Mouse (Mus musculus) heart, adult 2 months (tissue): ENCODE measurements at regions not wholly inside any gene's neighbourhood (a gene's known extent, or its start where the extent isn't known, plus 50 kb on each side); places are given as distances from the start of the nearest gene placed in this dataset.

Source experiments
- DNase-seq, 2 experiments: peaks; one replicate each; pipeline ENCODE4 v3.0.0; 2021
- H3K27ac ChIP-seq: fragments of 200-600 bp; 2 replicates; pipeline ENCODE4 v1.8.1; 2022
- H3K27me3 ChIP-seq: fragments of 200-500 bp; 2 replicates; pipeline ENCODE4 v1.6.1; 2012; ENCODE audit warnings: mild to moderate bottlenecking, low read length, inconsistent platforms, mixed read lengths; ENCODE audit not compliant: control insufficient read depth, insufficient read depth
- H3K36me3 ChIP-seq: fragments of 200-500 bp; 2 replicates; pipeline ENCODE4 v1.6.1; 2012; ENCODE audit warnings: low read length, inconsistent platforms; ENCODE audit not compliant: control insufficient read depth, insufficient read depth
- H3K4me1 ChIP-seq: fragments of 200-500 bp; 2 replicates; pipeline ENCODE4 v1.6.1; 2011; ENCODE audit warnings: low read length; ENCODE audit not compliant: control insufficient read depth, insufficient read depth
- H3K4me3 ChIP-seq: fragments of 200-600 bp; 2 replicates; pipeline ENCODE4 v1.8.1; 2022
- H3K79me2 ChIP-seq: fragments of 200-500 bp; replicated peaks from 2 replicates; pipeline ENCODE4 v1.6.1; 2012; ENCODE audit warnings: mild to moderate bottlenecking, inconsistent platforms, low read length, moderate library complexity, mixed read lengths; ENCODE audit not compliant: control insufficient read depth, insufficient read depth
- H3K9ac ChIP-seq: fragments of 200-500 bp; 2 replicates; pipeline ENCODE4 v1.6.1; 2012; ENCODE audit warnings: low read depth, mild to moderate bottlenecking, control low read depth, inconsistent platforms, low read length, mixed read lengths
- CTCF ChIP-seq: fragments of 200-600 bp; IDR thresholded peaks from 2 replicates; pipeline ENCODE4 v1.8.1; 2022; ENCODE audit warnings: antibody characterized with exemption, mild to moderate bottlenecking, moderate library complexity
- EP300 ChIP-seq: fragments of 200-500 bp; IDR thresholded peaks from 2 replicates; pipeline ENCODE4 v1.6.1; 2011; ENCODE audit warnings: low read depth, low read length, control low read depth; ENCODE audit not compliant: insufficient read depth
- POLR2A ChIP-seq: fragments of 200-500 bp; IDR thresholded peaks from 2 replicates; pipeline ENCODE4 v1.6.1; 2011; ENCODE audit warnings: mild to moderate bottlenecking, low read depth, low read length, control low read depth; ENCODE audit not compliant: insufficient read depth
- WGBS: fragments of 180-500 bp; shearing (Covaris S2); methylation state at CpG from one replicate; pipeline ENCODE4 v1.1.7; 2018; 5-methylcytosine and 5-hydroxymethylcytosine counted together
- intact Hi-C: fragments of 180-260 bp; cut with DNase I; formaldehyde crosslinking; loops from one replicate; pipeline ENCODE4 v1.15.1; 2025

DNA sequence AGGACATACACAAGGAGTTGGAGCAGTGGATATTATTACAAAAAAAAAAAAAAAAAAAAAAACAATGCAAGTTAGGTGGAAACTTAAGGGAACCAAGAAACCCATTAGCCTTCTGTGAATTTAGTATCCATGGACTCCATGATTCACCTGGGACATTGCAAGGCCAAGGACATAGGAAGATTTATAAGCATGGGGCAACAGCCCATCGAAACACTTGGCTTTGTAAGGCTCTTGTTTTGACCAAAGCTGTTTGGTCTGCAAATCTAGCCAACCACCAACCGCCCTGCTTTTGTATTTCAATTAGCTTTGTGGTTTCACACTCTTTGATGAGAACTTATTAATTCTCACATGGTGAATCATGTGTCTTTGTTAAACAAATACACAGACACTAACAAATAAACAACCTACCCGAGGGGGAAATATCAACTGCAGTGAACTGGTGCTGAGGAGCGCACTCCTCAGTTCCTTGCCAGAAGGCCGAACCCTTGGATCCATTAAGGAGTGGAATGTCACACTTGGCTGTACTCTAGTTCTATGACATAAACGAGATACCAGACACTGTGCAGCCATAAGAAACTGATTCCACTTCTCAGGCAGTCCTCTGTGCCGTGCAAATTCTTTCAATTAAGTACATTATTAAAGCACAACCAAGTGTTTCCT is 529.7 kb downstream of the Tmem38b start:
- no peak overlapping the region for H3K27ac ChIP-seq
- no peaks in the 10 kb centered on the region for H3K4me1 ChIP-seq

DNA sequence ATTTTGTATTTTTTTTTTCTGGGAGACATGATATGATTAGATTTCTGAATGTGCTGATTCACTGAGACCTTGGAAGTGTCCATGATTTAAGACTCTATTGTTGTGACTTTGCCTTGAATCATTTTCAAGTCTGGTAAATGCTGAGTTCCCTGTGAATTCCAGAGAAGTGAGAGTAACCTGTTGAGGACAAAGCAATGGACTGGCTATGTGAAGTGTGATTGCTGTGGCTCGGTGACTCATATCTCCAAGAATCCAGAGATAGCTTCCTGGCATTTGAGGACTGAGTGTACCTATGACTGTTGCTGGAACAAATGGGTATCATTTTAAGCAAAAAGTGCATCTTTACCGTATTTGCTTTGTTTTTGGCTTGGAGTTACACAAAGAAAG is 530.2 kb downstream of the Tmem38b start:
- Histone ChIP-seq H3K79me2 (no peaks in the 10 kb centered on the region), H3K27ac (no peak overlapping the region), H3K9ac (no peak overlapping the region), H3K27me3 (no peaks in the 10 kb centered on the region), H3K36me3 (no peaks in the 10 kb centered on the region), H3K4me1 (no peaks in the 10 kb centered on the region), H3K4me3 (no peak overlapping the region)
- TF ChIP-seq POLR2A (no peak), CTCF (no peak), EP300 (no peak)
- intact Hi-C loops = no loop called here
- WGBS = 46% methylated on average over 2 of the region's 2 CpGs
- no peak for DNase-seq

More for the DNA sequence above, 529.7 kb downstream of the Tmem38b start:
- H3K79me2 ChIP-seq = no peaks in the 10 kb centered on the region
- TF ChIP-seq POLR2A (no peak), CTCF (no peak), EP300 (no peak)
- H3K27me3 ChIP-seq = no peaks in the 10 kb centered on the region
- no peak for DNase-seq
- whole genome bisulfite sequencing = 58% methylated on average over 7 of the region's 7 CpGs
- no peak overlapping the region for H3K4me3 ChIP-seq
- intact Hi-C loops = no loop called here
- no peak overlapping the region for H3K9ac ChIP-seq
- no peaks in the 10 kb centered on the region for H3K36me3 ChIP-seq

DNA sequence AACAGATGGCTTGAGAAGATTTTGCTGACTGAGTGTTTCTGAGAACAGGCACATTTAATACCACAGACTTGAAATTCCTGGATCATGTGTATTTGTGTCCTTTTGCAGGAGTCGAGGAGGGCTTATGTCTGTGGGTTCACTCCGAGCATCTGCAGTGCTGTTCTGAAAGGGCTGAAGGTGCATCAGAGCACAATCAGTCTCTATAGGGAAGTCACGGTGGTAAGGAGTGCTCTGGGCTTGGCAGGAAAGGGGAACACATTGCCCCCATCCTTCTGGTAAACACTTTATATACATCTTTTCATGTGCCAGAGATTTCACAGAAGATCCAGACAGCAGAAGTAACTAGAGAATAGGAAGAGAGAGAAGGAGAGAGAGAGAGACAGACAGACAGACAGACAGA is 545.1 kb downstream of the Tmem38b start:
- Histone ChIP-seq H3K36me3 (no peaks in the 10 kb centered on the region), H3K4me1 (no peaks in the 10 kb centered on the region), H3K27ac (no peak overlapping the region), H3K79me2 (no peaks in the 10 kb centered on the region), H3K9ac (no peak overlapping the region), H3K4me3 (no peak overlapping the region), H3K27me3 (no peaks in the 10 kb centered on the region)
- no peak for TF ChIP-seq CTCF
- TF ChIP-seq EP300 = no peak
- no peak for TF ChIP-seq POLR2A
- 68% methylated on average over 3 of the region's 3 CpGs for WGBS
- no peak for DNase-seq
- intact Hi-C loops = no loop called here

DNA sequence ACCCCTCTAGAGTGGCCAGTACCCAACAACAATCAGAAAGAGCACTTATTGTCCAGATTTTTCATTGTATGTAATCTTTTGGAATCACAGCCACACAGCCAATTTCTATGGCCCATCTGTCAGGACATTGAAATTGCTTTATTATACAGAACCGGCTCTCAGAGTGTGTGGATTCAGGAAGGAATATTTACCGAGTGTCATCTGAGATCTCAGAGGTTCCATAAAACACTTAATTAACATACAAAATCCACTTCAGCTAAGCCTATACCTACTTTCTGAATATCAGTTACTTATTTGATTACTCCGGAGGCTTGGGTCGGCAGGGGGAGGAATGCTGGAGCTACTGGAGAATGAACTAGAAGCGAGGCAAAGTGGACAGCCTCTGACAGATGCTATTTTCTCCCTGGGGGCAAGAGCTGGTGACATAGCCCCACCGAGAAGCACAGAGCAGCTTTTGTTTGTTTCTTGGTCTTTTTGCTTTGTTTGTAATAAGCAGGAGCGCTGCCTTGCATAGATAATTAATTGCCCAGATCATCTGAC is 545.6 kb downstream of the Tmem38b start:
- TF ChIP-seq POLR2A = no peak
- no peak for TF ChIP-seq CTCF
- no peak for TF ChIP-seq EP300
- intact Hi-C loops = no loop called here
- Histone ChIP-seq H3K79me2 (no peaks in the 10 kb centered on the region), H3K27ac (no peak overlapping the region), H3K4me1 (no peaks in the 10 kb centered on the region), H3K9ac (no peak overlapping the region), H3K4me3 (no peak overlapping the region), H3K27me3 (no peaks in the 10 kb centered on the region), H3K36me3 (no peaks in the 10 kb centered on the region)
- 64% methylated on average over 7 of the region's 7 CpGs for WGBS
- DNase-seq = no peak

DNA sequence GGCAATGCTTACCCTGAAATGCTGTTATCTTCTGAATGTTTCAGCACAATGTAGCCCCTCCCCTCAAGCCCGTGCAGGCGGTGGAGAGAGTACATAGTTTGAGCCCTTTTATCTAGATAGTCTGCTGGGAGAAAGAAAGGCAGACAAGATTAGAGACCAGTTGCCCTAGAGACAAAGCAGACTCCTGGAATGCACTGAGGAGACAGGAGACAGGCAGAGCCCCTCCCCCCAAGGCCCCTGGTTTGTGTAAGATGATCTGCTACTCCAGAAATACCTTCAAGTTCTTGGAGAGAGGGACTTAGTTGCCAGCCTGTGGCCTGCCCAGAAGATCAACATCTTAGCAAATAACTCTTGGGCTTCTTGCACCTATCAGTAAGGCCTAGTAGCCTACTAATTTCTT is 547.8 kb downstream of the Tmem38b start:
- intact Hi-C loops = no loop called here
- 22% methylated on average over 2 of the region's 2 CpGs for WGBS
- TF ChIP-seq EP300 = no peak
- TF ChIP-seq CTCF = no peak
- no peak for TF ChIP-seq POLR2A
- H3K36me3 ChIP-seq = no peaks in the 10 kb centered on the region
- H3K79me2 ChIP-seq = no peaks in the 10 kb centered on the region
- H3K4me1 ChIP-seq = no peaks in the 10 kb centered on the region
- no peaks in the 10 kb centered on the region for H3K27me3 ChIP-seq
- H3K9ac ChIP-seq = no peak overlapping the region
- H3K4me3 ChIP-seq = no peak overlapping the region
- DNase-seq = no peak
- H3K27ac ChIP-seq = no peak overlapping the region

DNA sequence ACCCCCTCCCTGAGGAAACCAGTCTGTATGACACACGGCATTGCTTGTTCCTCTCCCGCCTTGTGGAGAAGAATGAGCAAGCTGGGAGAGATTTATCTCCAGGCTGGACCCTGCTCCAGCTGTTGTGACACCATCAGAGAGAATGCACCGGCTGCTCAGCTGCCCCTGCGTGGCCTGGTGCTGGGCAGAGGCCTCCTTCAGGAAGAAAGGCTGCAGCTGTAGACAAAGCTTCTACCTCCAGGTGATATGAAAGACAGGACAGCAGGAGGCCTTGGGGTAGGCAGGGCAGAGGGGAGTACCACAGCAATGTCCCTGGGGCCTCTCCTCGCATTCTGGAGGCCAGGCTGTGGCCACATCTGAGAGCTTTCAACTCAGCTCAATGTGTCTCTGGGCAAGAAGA is 548.6 kb downstream of the Tmem38b start:
- Histone ChIP-seq H3K9ac (no peak overlapping the region), H3K4me3 (no peak overlapping the region), H3K4me1 (no peaks in the 10 kb centered on the region), H3K79me2 (no peaks in the 10 kb centered on the region), H3K27ac (no peak overlapping the region), H3K36me3 (no peaks in the 10 kb centered on the region), H3K27me3 (no peaks in the 10 kb centered on the region)
- intact Hi-C loops = no loop called here
- TF ChIP-seq CTCF (no peak), EP300 (no peak), POLR2A (no peak)
- 51% methylated on average over 5 of the region's 5 CpGs for WGBS
- no peak for DNase-seq
